Mouse (Mus musculus): ENCODE data around the gene Dab2ip. TPM values are rescaled to one million over a fixed set of nuclear protein-coding genes. Genes with fewer than 3 reads are reported as not detected.
A peak's percentile ranks its signal among the peaks of the same experiment; 100 is the strongest.

Dab2ip gene
- total RNA-seq, 2 experiments from 2014 or later, result 125 to 138 TPM

GRCm38 (mm10) chr2:35719230-35720005 lies 161.4 kb downstream of the Dab2ip start:
- intact Hi-C loops (cut with DNase I), result no loop called here
- no peak for DNase-seq (ENCODE audit: extremely low spot score in 1 of 2, low spot score in 2 of 2)

- intact Hi-C loops (cut with DNase I), result no loop called here
- peak; percentile 34 to 53 for DNase-seq (ENCODE audit: extremely low spot score in 1 of 2, low spot score in 2 of 2)
These were observed 162.0 kb downstream of the Dab2ip start for GRCm38 (mm10) chr2:35720104-35720503.

- intact Hi-C loops (cut with DNase I), result no loop called here
- no peak for DNase-seq (ENCODE audit: extremely low spot score in 1 of 2, low spot score in 2 of 2)
These were observed 162.5 kb downstream of the Dab2ip start for GRCm38 (mm10) chr2:35720550-35720949.

- DNase-seq (ENCODE audit: extremely low spot score in 1 of 2, low spot score in 2 of 2), result no peak
- intact Hi-C loops (cut with DNase I), result no loop called here
These were observed 162.9 kb downstream of the Dab2ip start for GRCm38 (mm10) chr2:35720956-35721355.

- DNase-seq (ENCODE audit: extremely low spot score in 1 of 2, low spot score in 2 of 2), result no peak
- intact Hi-C loops (cut with DNase I), result no loop called here
These were observed 164.8 kb downstream of the Dab2ip start for GRCm38 (mm10) chr2:35722821-35723220.

GRCm38 (mm10) chr2:35723267-35723666 lies 165.2 kb downstream of the Dab2ip start:
- no peak for DNase-seq (ENCODE audit: extremely low spot score in 1 of 2, low spot score in 2 of 2)
- intact Hi-C loops (cut with DNase I), result no loop called here

- no peak for DNase-seq (ENCODE audit: extremely low spot score in 1 of 2, low spot score in 2 of 2)
- intact Hi-C loops (cut with DNase I), result no loop called here
These were observed 165.6 kb downstream of the Dab2ip start for GRCm38 (mm10) chr2:35723691-35724090.

- no peak for DNase-seq (ENCODE audit: extremely low spot score in 1 of 2, low spot score in 2 of 2)
- intact Hi-C loops (cut with DNase I), result loop anchor here (5.0 kb wide), 1 partner anchor 181 kb away; no protein-coding TSS in a partner anchor
These were observed 170.6 kb downstream of the Dab2ip start for GRCm38 (mm10) chr2:35728633-35729032.

GRCm38 (mm10) chr2:35729077-35730065 lies 171.3 kb downstream of the Dab2ip start:
- intact Hi-C loops (cut with DNase I), result loop anchor here (5.0 kb wide), 1 partner anchor 182 kb away; no protein-coding TSS in a partner anchor
- DNase-seq (ENCODE audit: extremely low spot score in 1 of 2, low spot score in 2 of 2), result peak in 1 of 2 experiments; percentile 85

- intact Hi-C loops (cut with DNase I), result no loop called here
- no peak for DNase-seq (ENCODE audit: extremely low spot score in 1 of 2, low spot score in 2 of 2)
These were observed 173.8 kb downstream of the Dab2ip start for GRCm38 (mm10) chr2:35731671-35732449.

GRCm38 (mm10) chr2:35735001-35735400 lies 176.9 kb downstream of the Dab2ip start:
- intact Hi-C loops (cut with DNase I), result no loop called here
- no peak for DNase-seq (ENCODE audit: extremely low spot score in 1 of 2, low spot score in 2 of 2)

- no peak for DNase-seq (ENCODE audit: extremely low spot score in 1 of 2, low spot score in 2 of 2)
- intact Hi-C loops (cut with DNase I), result no loop called here
These were observed 178.0 kb downstream of the Dab2ip start for GRCm38 (mm10) chr2:35736061-35736460.

- no peak for DNase-seq (ENCODE audit: extremely low spot score in 1 of 2, low spot score in 2 of 2)
- intact Hi-C loops (cut with DNase I), result no loop called here
These were observed 179.5 kb downstream of the Dab2ip start for GRCm38 (mm10) chr2:35737467-35738027.

- intact Hi-C loops (cut with DNase I), result loop anchor here (10.0 kb wide), 1 partner anchor 165 kb away; no protein-coding TSS in a partner anchor
- no peak for DNase-seq (ENCODE audit: extremely low spot score in 1 of 2, low spot score in 2 of 2)
These were observed 181.7 kb downstream of the Dab2ip start for GRCm38 (mm10) chr2:35739669-35740254.

GRCm38 (mm10) chr2:35745876-35746275 lies 187.8 kb downstream of the Dab2ip start:
- intact Hi-C loops (cut with DNase I), result loop anchor here (10.0 kb wide), 1 partner anchor 159 kb away; no protein-coding TSS in a partner anchor
- no peak for DNase-seq (ENCODE audit: extremely low spot score in 1 of 2, low spot score in 2 of 2)

- intact Hi-C loops (cut with DNase I), result loop anchor here (10.0 kb wide), 1 partner anchor 158 kb away; no protein-coding TSS in a partner anchor
- DNase-seq (ENCODE audit: extremely low spot score in 1 of 2, low spot score in 2 of 2), result peak; percentile 35 to 47
These were observed 188.6 kb downstream of the Dab2ip start for GRCm38 (mm10) chr2:35746638-35747037.

GRCm38 (mm10) chr2:35747371-35748035 lies 189.4 kb downstream of the Dab2ip start:
- intact Hi-C loops (cut with DNase I), result loop anchor here (10.0 kb wide), 1 partner anchor 157 kb away; no protein-coding TSS in a partner anchor
- no peak for DNase-seq (ENCODE audit: extremely low spot score in 1 of 2, low spot score in 2 of 2)
